Mouse (Mus musculus) stomach, postnatal 0 days (tissue): ENCODE data around the gene Gm32742.

ENCODE experiments used
- CTCF ChIP-seq: IDR thresholded peaks from 2 replicates; pipeline ENCODE4 v1.5.1; 2016; ENCODE audit warnings: antibody characterized with exemption, low read depth, mild to moderate bottlenecking, moderate library complexity
- EP300 ChIP-seq: optimal IDR thresholded peaks from 2 replicates; pipeline ENCODE3; 2016; ENCODE audit warnings: antibody characterized with exemption

- no peak for TF ChIP-seq CTCF
- TF ChIP-seq EP300 = no peak
These were observed 43.6 kb upstream of the Gm32742 start for GRCm38 (mm10) chr9:51208974-51209332.
